Mouse (Mus musculus): ENCODE measurements around the gene Sgms2.

Gene Sgms2

GRCm38 (mm10) chr3:131491361-131491925 lies at the start of gene Sgms2:
Sgms2 (minus strand) TSS chr3:131491411.
- DNase-seq (ENCODE audit: low spot score) = no peak

GRCm38 (mm10) chr3:131525229-131525628 lies 34.0 kb upstream of the Sgms2 start:
- no peak for DNase-seq (ENCODE audit: low spot score)

GRCm38 (mm10) chr3:131524779-131525178 lies 33.6 kb upstream of the Sgms2 start:
- DNase-seq (ENCODE audit: low spot score) = peak; percentile 53

GRCm38 (mm10) chr3:131524210-131524609 lies 33.0 kb upstream of the Sgms2 start:
- DNase-seq (ENCODE audit: low spot score) = no peak

GRCm38 (mm10) chr3:131523749-131524148 lies 32.5 kb upstream of the Sgms2 start:
- no peak for DNase-seq (ENCODE audit: low spot score)

GRCm38 (mm10) chr3:131522243-131522642 lies 31.0 kb upstream of the Sgms2 start:
- DNase-seq (ENCODE audit: low spot score) = no peak

GRCm38 (mm10) chr3:131521206-131521605 lies 30.0 kb upstream of the Sgms2 start:
- no peak for DNase-seq (ENCODE audit: low spot score)

- DNase-seq (ENCODE audit: low spot score) = no peak
These were observed 26.5 kb upstream of the Sgms2 start for GRCm38 (mm10) chr3:131517756-131518155.

GRCm38 (mm10) chr3:131516332-131516999 lies 25.3 kb upstream of the Sgms2 start:
- no peak for DNase-seq (ENCODE audit: low spot score)

- DNase-seq (ENCODE audit: low spot score) = no peak
These were observed 20.4 kb upstream of the Sgms2 start for GRCm38 (mm10) chr3:131511616-131512015.

GRCm38 (mm10) chr3:131508024-131508423 lies 16.8 kb upstream of the Sgms2 start:
- no peak for DNase-seq (ENCODE audit: low spot score)

- no peak for DNase-seq (ENCODE audit: low spot score)
These were observed 13.5 kb upstream of the Sgms2 start for GRCm38 (mm10) chr3:131504595-131505223.

- DNase-seq (ENCODE audit: low spot score) = no peak
These were observed 10.6 kb upstream of the Sgms2 start for GRCm38 (mm10) chr3:131501677-131502370.

GRCm38 (mm10) chr3:131499651-131500050 lies 8.4 kb upstream of the Sgms2 start:
- DNase-seq (ENCODE audit: low spot score) = no peak

- DNase-seq (ENCODE audit: low spot score) = no peak
These were observed 5.4 kb upstream of the Sgms2 start for GRCm38 (mm10) chr3:131496506-131497122.

GRCm38 (mm10) chr3:131495076-131495475 lies 3.9 kb upstream of the Sgms2 start:
- DNase-seq (ENCODE audit: low spot score) = no peak

GRCm38 (mm10) chr3:131493194-131493593 lies 2.0 kb upstream of the Sgms2 start:
- no peak for DNase-seq (ENCODE audit: low spot score)

GRCm38 (mm10) chr3:131491980-131492379 lies 769 bp upstream of the Sgms2 start:
- DNase-seq (ENCODE audit: low spot score) = no peak

GRCm38 (mm10) chr3:131490143-131490908 lies 885 bp downstream of the Sgms2 start:
- peak; percentile 79 for DNase-seq (ENCODE audit: low spot score)

- peak; percentile 48 for DNase-seq (ENCODE audit: low spot score)
These were observed 1.5 kb downstream of the Sgms2 start for GRCm38 (mm10) chr3:131489657-131490142.

- no peak for DNase-seq (ENCODE audit: low spot score)
These were observed 2.2 kb downstream of the Sgms2 start for GRCm38 (mm10) chr3:131488969-131489368.
